Mouse (Mus musculus) natural killer cell, adult 2 months (primary cell): ENCODE data around the gene Plxnb2.

ENCODE experiments used
- DNase-seq, 2 experiments: peaks; one replicate each; pipeline ENCODE4 v3.0.0; 2022; ENCODE audit warnings: low spot score in 2 of 2

Gene Plxnb2

GRCm38 (mm10) chr15:89128382-89129350, 51.9 kb downstream of the Plxnb2 start, which contains the start of gene Hdac10:
Hdac10 (minus strand) TSS chr15:89128700.
- peak; percentile 85 to 86 for DNase-seq

- no peak for DNase-seq
Measured at GRCm38 (mm10) chr15:89127364-89127940, 53.1 kb downstream of the Plxnb2 start.

- no peak for DNase-seq
Measured at GRCm38 (mm10) chr15:89126622-89127021, 54.0 kb downstream of the Plxnb2 start.

GRCm38 (mm10) chr15:89125351-89125750, 55.2 kb downstream of the Plxnb2 start:
- DNase-seq: no peak

GRCm38 (mm10) chr15:89124312-89124711, 56.3 kb downstream of the Plxnb2 start:
- DNase-seq: no peak

GRCm38 (mm10) chr15:89123595-89123994, 57.0 kb downstream of the Plxnb2 start:
- DNase-seq: no peak

GRCm38 (mm10) chr15:89122649-89123366, 57.8 kb downstream of the Plxnb2 start, which contains the start of gene Tubgcp6:
Tubgcp6 (minus strand) TSS chr15:89123112.
- DNase-seq: peak; percentile 88 to 91

GRCm38 (mm10) chr15:89118007-89118406, 62.6 kb downstream of the Plxnb2 start:
- DNase-seq: peak in 1 of 2 experiments; percentile 38

- no peak for DNase-seq
Measured at GRCm38 (mm10) chr15:89110147-89110546, 70.4 kb downstream of the Plxnb2 start.

- DNase-seq: peak; percentile 24 to 51
Measured at GRCm38 (mm10) chr15:89106976-89107375, 73.6 kb downstream of the Plxnb2 start.

GRCm38 (mm10) chr15:89106073-89106472, 74.5 kb downstream of the Plxnb2 start:
- DNase-seq: no peak
